15 mouse cellular contexts compared by ENCODE assay signal in the genomic region with DNA sequence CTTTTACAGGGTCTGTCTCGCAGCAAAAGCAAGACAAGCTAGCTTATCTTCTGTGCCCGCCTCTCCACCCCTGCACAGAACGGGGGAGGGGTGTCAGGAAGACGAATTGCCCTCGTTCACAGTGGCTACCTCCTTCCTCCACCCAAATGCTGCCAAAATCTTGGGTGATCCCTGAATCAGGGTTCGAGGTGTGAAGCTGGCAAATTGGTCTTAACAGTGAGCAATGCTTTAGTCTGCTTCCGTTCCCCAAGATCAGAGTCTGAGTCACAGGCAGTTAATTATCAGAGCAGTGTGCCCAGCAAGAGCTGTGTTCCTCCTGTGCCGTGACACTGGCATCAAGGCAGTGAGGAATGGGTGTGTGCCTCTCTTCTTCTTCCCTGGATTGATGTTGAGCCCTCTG.
"Had no signal": no experiment of that assay in that cellular context is flagged by ENCODE, and none has a peak within 500 bp of the region (broad histone marks: within the 10 kb centered on the region; RNA-seq: fewer than 3 reads in every experiment).

No protein-coding gene starts in this region.

- H3K4me1 ChIP-seq: kidney, embryonic 15.5 days; liver, embryonic 15.5 days; midbrain, embryonic 15.5 days; neural tube, embryonic 12.5 days; stomach, embryonic 15.5 days had no signal

- H3K9ac ChIP-seq: kidney, embryonic 15.5 days; liver, embryonic 15.5 days; midbrain, embryonic 15.5 days; neural tube, embryonic 12.5 days; stomach, embryonic 15.5 days had no signal

- H3K27me3 ChIP-seq: kidney, embryonic 15.5 days; liver, embryonic 15.5 days; midbrain, embryonic 15.5 days; neural tube, embryonic 12.5 days; stomach, embryonic 15.5 days had no signal

- H3K9me3 ChIP-seq: kidney, embryonic 15.5 days; limb, embryonic 10.5 days; liver, embryonic 15.5 days; midbrain, embryonic 15.5 days; neural tube, embryonic 12.5 days; stomach, embryonic 15.5 days had no signal

- ATAC-seq: lung, postnatal 0 days; midbrain, embryonic 15.5 days had no signal

- H3K36me3 ChIP-seq: kidney, embryonic 15.5 days; limb, embryonic 10.5 days; liver, embryonic 15.5 days; midbrain, embryonic 15.5 days; neural tube, embryonic 12.5 days; stomach, embryonic 15.5 days had no signal

- H3K4me3 ChIP-seq: kidney, embryonic 15.5 days; left cerebral cortex, adult 2 months; limb, embryonic 10.5 days; liver, embryonic 15.5 days; midbrain, embryonic 15.5 days; neural tube, embryonic 12.5 days; stomach, embryonic 15.5 days had no signal

- H3K27ac ChIP-seq: kidney, embryonic 15.5 days; left cerebral cortex, adult 2 months; limb, embryonic 10.5 days; liver, embryonic 15.5 days; midbrain, embryonic 15.5 days; neural tube, embryonic 12.5 days; stomach, embryonic 15.5 days had no signal

- H3K4me2 ChIP-seq: kidney, embryonic 15.5 days; liver, embryonic 11.5 days; liver, embryonic 15.5 days; midbrain, embryonic 11.5 days; midbrain, embryonic 15.5 days; neural tube, embryonic 12.5 days; stomach, embryonic 15.5 days had no signal

- DNase-seq: kidney, postnatal 25 days; lung, adult 2 months; lung, postnatal 36 days; thymus, adult 2 months; thymus, postnatal 25 days had no signal
